Mouse (Mus musculus) stomach, postnatal 0 days (tissue): ENCODE results near the gene Clrn1.

Experiments used
- CTCF ChIP-seq: IDR thresholded peaks from 2 replicates; pipeline ENCODE4 v1.5.1; 2016; ENCODE audit warnings: antibody characterized with exemption, low read depth, mild to moderate bottlenecking, moderate library complexity
- EP300 ChIP-seq: optimal IDR thresholded peaks from 2 replicates; pipeline ENCODE3; 2016; ENCODE audit warnings: antibody characterized with exemption

- TF ChIP-seq CTCF (no peak), EP300 (no peak)
These were observed 36.2 kb upstream of the Clrn1 start for GRCm38 (mm10) chr3:58921316-58921715.
